Mouse (Mus musculus) regulatory T cell (primary cell): ENCODE measurements around the gene Car10.
"Not testable (repeated sequence)": the region's sequence is repeated elsewhere in the genome, so short reads cannot be mapped to it uniquely, and the experiment has no call there.

ENCODE experiments used
- in situ Hi-C: fragments of 300-600 bp; cut with MboI, MseI; formaldehyde crosslinking; loops from one replicate; pipeline ENCODE4 v1.15.1; 2025; ENCODE audit warnings: high pct_unique_total_duplicates

Car10 gene

GRCm38 (mm10) chr11:93391159-93391558, 293.3 kb downstream of the Car10 start:
- in situ Hi-C loops = no loop called here

DNA sequence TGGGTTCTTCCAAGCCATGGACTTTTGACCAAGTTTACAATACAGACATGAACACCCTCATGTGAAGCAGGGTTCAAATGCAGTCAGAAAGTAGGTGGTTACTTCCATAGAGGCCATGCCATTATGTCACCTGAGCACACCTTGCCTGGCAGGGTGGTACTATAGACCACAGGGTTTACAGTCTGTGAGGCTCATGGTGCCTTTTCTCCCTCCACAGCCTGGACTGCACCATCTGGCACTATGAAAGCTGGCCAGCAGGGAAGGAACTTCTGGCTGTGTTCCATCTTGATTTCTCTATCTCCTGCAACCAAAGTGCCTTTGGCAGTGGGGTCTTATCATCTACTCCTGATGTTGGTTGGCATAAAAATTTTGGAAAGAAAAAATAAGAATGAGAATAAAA, 295.5 kb downstream of the Car10 start:
- in situ Hi-C loops = not testable (repeated sequence)

DNA sequence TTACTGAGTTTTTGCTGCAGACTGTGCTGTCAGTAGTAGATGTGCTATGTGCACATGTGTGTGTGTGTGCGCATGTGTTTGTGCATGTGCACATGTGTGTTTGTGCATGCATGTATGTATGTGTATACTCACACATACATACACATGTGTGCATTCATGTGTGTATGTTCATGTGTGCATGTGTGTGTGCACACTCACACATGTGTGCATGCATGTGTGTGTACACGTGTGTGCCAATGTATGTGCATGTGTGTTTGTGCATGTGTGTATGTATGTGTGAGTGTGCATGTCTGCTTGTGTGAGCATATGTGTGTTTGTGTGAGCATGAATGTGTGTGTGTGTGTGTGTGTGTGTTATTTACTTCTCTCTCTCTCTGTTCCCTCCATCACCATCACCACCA, 298.5 kb downstream of the Car10 start:
- in situ Hi-C loops = no loop called here

DNA sequence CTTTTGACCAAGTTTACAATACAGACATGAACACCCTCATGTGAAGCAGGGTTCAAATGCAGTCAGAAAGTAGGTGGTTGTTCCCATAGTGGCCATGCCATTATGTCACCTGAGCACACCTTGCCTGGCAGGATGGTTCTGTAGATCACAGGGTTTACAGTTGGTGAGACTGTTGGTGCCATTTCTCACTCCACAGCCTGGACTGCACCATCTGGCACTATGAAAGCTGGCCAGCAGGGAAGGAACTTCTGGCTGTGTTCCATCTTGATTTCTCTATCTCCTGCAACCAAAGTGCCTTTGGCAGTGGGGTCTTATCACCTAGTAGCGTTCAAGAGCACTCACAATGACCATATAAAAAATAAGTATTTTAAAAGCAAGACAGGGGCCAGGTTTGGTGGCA, 303.3 kb downstream of the Car10 start:
- in situ Hi-C loops = not testable (repeated sequence)

DNA sequence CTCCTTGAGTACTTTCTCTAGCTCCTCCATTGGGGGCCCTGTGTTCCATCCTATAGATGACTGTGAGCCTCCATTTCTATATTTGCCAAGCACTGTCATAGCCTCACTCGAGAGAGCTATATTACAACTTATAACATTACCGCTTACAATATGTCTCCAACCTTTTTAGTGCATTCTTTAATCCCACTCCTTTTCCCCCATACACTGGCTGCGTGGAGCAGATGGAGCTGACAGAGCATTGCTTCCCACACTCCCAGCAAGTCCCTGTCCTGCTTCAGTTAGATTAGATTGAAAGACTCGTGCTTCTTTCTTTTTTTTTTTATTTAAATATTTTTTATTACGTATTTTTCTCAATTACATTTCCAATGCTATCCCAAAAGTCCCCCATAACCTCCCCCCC, 310.2 kb downstream of the Car10 start:
- in situ Hi-C loops = no loop called here

GRCm38 (mm10) chr11:93431482-93431881, 333.7 kb downstream of the Car10 start:
- in situ Hi-C loops = no loop called here

- in situ Hi-C loops = no loop called here
These were observed 337.4 kb downstream of the Car10 start for GRCm38 (mm10) chr11:93434997-93435915.

GRCm38 (mm10) chr11:93436892-93437291, 339.1 kb downstream of the Car10 start:
- in situ Hi-C loops = no loop called here

DNA sequence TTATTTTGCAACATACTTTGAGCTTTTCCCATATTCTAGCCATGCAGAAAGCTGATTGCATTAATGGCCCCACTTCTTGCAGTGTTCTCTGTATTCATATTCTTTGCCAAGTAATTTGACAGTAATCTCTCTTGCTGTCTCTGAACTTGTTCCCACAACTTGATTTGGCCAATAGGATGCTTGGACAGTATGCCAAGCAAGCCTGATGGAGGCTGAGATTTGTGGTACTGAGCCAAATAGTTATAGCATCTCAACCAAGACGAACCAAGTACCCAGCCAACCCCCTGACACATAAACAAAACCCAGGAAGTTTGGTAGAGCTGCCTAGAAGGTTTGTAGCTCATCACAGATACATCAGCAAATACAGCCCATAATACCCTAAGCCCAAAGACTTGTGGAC, 342.6 kb downstream of the Car10 start:
- in situ Hi-C loops = no loop called here

DNA sequence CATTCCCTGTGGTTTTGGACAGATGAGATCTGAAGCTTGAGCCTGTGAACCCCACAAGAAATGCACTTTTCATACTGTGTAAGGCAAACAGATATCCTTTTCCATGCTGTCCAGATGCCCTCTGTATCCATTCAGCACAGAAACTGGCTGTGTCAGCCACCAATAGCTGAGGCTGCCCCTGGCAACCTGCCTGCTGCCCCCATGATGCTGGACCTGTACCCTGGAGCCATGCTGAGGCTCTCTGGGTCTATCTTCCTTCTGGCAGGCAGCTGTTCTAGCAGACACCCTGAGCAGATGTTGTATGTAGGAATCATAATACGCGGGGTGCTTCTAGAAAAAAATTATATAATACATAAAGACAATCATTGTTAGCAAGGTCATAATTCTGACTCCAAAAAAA, 345.9 kb downstream of the Car10 start:
- in situ Hi-C loops = no loop called here

- in situ Hi-C loops = no loop called here
These were observed 346.9 kb downstream of the Car10 start for GRCm38 (mm10) chr11:93444741-93445140.

DNA sequence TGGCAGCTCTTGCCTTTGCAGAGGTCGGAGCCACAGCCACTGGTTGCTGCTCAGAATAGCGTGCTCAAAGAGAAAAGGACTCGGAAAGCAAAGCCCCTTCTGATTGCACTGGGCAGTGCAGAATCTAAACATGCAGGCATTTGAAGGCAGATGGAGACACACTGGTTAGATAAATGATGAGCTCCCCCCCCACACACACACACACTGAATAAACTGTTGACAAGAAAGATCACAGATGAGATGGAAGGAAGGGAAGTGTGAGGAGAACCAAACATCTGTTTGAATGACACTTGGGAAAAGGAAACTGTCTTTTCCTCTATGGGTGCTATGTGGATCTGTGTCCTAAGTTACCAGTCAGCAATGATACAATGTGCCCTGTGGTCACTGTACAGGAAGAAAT, 349.7 kb downstream of the Car10 start:
- in situ Hi-C loops = no loop called here

GRCm38 (mm10) chr11:93448290-93449256, 350.7 kb downstream of the Car10 start:
- in situ Hi-C loops = no loop called here

- in situ Hi-C loops = loop anchor here (10.0 kb wide), 1 partner anchor 776 kb away; no protein-coding TSS in a partner anchor
These were observed 352.7 kb downstream of the Car10 start for GRCm38 (mm10) chr11:93450535-93450934.

GRCm38 (mm10) chr11:93466221-93466620, 368.4 kb downstream of the Car10 start:
- in situ Hi-C loops = no loop called here

GRCm38 (mm10) chr11:93467711-93468110, 369.9 kb downstream of the Car10 start:
- in situ Hi-C loops = no loop called here

DNA sequence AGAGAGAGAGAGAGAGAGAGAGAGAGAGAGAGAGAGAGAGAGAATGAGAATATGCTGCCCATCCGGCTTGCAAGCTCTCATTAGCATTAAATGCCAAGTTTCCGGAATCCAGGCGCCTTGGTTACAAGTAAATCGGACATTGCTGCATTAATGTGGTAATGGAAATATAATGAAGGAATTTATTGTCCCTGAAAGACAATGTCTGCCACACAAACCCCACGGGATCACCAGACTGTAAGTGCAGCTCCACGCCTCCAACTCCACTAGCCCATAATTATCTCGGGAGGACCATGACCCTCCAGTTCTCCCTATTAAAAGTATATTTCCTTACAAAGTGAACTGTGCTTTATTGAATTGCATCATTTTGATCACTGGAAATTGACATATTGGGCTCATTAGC, 372.9 kb downstream of the Car10 start:
- in situ Hi-C loops = no loop called here

DNA sequence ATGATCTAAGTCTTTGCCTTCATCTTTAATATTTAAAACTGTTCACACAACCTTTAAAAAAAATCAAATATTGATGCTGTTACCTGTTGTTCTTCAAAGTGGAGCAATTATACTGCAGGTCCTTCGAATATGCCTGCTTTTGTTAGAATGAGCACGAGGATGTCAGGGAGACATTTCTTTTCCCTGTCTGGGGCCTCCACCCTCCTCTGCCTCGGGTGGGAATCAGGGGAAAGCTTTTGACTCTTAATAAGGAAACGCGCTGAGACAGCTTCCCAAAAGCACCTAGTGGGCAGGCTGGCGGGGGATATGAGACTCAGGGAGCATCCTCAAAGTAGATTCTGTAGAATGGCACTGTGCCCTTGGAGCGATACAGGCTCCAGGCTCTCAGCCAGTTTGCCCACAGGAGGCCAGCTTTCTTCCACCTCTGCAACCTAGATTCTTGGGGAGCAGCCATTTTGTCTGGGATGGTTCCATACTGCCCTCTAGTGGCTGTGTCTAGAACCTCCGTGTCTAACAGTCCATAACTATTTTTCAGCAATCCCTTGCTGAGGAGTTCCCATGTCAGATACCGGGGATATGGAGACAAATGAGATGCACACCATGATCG, 373.8 kb downstream of the Car10 start:
- in situ Hi-C loops = no loop called here

- in situ Hi-C loops = loop anchor here (10.0 kb wide), 1 partner anchor 1300 kb away; no protein-coding TSS in a partner anchor
These were observed 386.8 kb downstream of the Car10 start for GRCm38 (mm10) chr11:93484661-93485060.

DNA sequence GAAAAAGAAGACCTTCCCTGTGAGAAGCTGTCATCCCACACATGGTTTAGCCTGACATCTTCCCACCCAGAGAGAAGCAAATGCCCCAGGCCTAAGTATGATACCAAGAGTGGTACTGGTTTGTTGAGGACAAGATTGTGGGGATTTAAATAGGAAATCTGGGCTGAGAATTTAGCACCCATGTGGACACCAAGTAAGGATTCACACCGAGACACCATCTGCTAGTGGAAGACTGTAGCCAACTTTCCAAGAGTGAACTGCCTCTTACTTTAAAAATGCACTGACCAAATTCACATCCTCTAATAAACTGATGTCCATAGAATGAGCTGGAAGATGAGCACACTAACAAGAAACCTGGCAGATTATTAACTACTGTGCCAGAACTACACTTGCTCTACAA, 389.2 kb downstream of the Car10 start:
- in situ Hi-C loops = loop anchor here (10.0 kb wide), 1 partner anchor 1302 kb away; no protein-coding TSS in a partner anchor

GRCm38 (mm10) chr11:93487913-93488604, 390.2 kb downstream of the Car10 start:
- in situ Hi-C loops = loop anchor here (10.0 kb wide), 1 partner anchor 1303 kb away; no protein-coding TSS in a partner anchor
